Comparison of ENCODE assay signal across 8 mouse cellular contexts in genomic region chr3:87756488-87756887, GRCm38 (mm10). TPM values are rescaled to one million over a fixed set of nuclear protein-coding genes. Genes with fewer than 3 reads are reported as not detected.
DNase-seq lines count a peak whose midpoint lies in the region; ATAC-seq and TF ChIP-seq lines count a peak whose summit lies in the region.

No protein-coding gene starts in this region.

- no peaks in the 10 kb centered on the region for H3K9me3 ChIP-seq in lung, embryonic 14.5 days (ENCODE audit: low read depth, low read length)
- no peaks in the 10 kb centered on the region for H3K9me3 ChIP-seq in hindbrain, embryonic 13.5 days
- no peaks in the 10 kb centered on the region for H3K9me3 ChIP-seq in midbrain, embryonic 16.5 days (replicated peaks; ENCODE audit: control insufficient read depth, low read length, poor library complexity, severe bottlenecking)

- intact Hi-C loops in left cerebral cortex, postnatal 25 days (cut with DNase I) = loop anchor here (1.0 to 2.0 kb wide), 2 partner anchors 13 to 60 kb away; no protein-coding TSS in a partner anchor

- H3K4me2 ChIP-seq in lung, embryonic 14.5 days = peak overlapping the region; percentile 50
- peak overlapping the region; percentile 56 for H3K4me2 ChIP-seq in hindbrain, embryonic 13.5 days
- peak overlapping the region; percentile 64 for H3K4me2 ChIP-seq in midbrain, embryonic 16.5 days (ENCODE audit: low read length)

- H3K9ac ChIP-seq in lung, embryonic 14.5 days = no peak overlapping the region
- peak overlapping the region; percentile 60 for H3K9ac ChIP-seq in hindbrain, embryonic 13.5 days
- H3K9ac ChIP-seq in midbrain, embryonic 16.5 days (ENCODE audit: low read depth, low read length) = peak overlapping the region; percentile 45; the same call in 1 of the 2 replicates

- peaks cover under 1% of the 10 kb centered on the region; the same call in 1 of the 2 replicates for H3K4me1 ChIP-seq in lung, embryonic 14.5 days (ENCODE audit: insufficient read depth)
- peaks cover 10% of the 10 kb centered on the region for H3K4me1 ChIP-seq in hindbrain, embryonic 13.5 days (replicated peaks)
- no peaks in the 10 kb centered on the region for H3K4me1 ChIP-seq in midbrain, embryonic 16.5 days (ENCODE audit: control insufficient read depth, insufficient read depth, low read length)

- WGBS in lung, embryonic 14.5 days = 54% methylated on average over 20 of the region's 20 CpGs
- 48% methylated on average over 20 of the region's 20 CpGs for WGBS in hindbrain, embryonic 13.5 days
- WGBS in midbrain, embryonic 16.5 days = 47% methylated on average over 20 of the region's 20 CpGs

- H3K4me3 ChIP-seq in lung, embryonic 14.5 days (ENCODE audit: low read depth, low read length) = no peak overlapping the region
- peak overlapping the region; percentile 28; the same call in 1 of the 2 replicates for H3K4me3 ChIP-seq in hindbrain, embryonic 13.5 days
- H3K4me3 ChIP-seq in midbrain, embryonic 16.5 days (ENCODE audit: low read depth, low read length) = peak overlapping the region; percentile 35

- H3K36me3 ChIP-seq in lung, embryonic 14.5 days (ENCODE audit: insufficient read depth) = peaks cover 50% of the 10 kb centered on the region
- H3K36me3 ChIP-seq in hindbrain, embryonic 13.5 days = no peaks in the 10 kb centered on the region
- H3K36me3 ChIP-seq in midbrain, embryonic 16.5 days (ENCODE audit: control insufficient read depth, insufficient read depth, low read length) = no peaks in the 10 kb centered on the region

- 0 out of 2 replicates have a peak, but pooled peaks have one; percentile 15 for ATAC-seq in cerebellum, adult (ENCODE audit: insufficient number of reproducible peaks, low FRiP score, low TSS enrichment)
- no peak for ATAC-seq in lung, embryonic 14.5 days (ENCODE audit: insufficient read depth)
- peak; percentile 27; the same call in 1 of the 2 replicates for ATAC-seq in hindbrain, embryonic 13.5 days (ENCODE audit: low FRiP score)
- ATAC-seq in midbrain, embryonic 16.5 days = peak; percentile 12; the same call in 1 of the 2 replicates

- no peak for TF ChIP-seq CTCF in lung, embryonic 14.5 days (IDR thresholded peaks at IDR 0.05; ENCODE audit: low read depth)

- no peak overlapping the region for H3K27ac ChIP-seq in lung, embryonic 14.5 days (ENCODE audit: low read depth)
- H3K27ac ChIP-seq in hindbrain, embryonic 13.5 days = no peak overlapping the region
- no peak overlapping the region for H3K27ac ChIP-seq in midbrain, embryonic 16.5 days (ENCODE audit: low read length)

- no peak for DNase-seq in cerebellum, adult 11-12 months
- DNase-seq in lung, embryonic 14.5 days = no peak
- no peak for DNase-seq in lung, postnatal 25 days (ENCODE audit: low spot score)
- DNase-seq in retina, postnatal 1 day = no peak
- DNase-seq in left cerebral cortex, postnatal 25 days (ENCODE audit: low spot score in 2 of 2) = no peak

- H3K27me3 ChIP-seq in lung, embryonic 14.5 days (ENCODE audit: insufficient read depth, low read length) = no peaks in the 10 kb centered on the region
- H3K27me3 ChIP-seq in hindbrain, embryonic 13.5 days = peaks cover 50% of the 10 kb centered on the region
- peaks cover 4% of the 10 kb centered on the region for H3K27me3 ChIP-seq in midbrain, embryonic 16.5 days (ENCODE audit: control insufficient read depth, insufficient read depth, low read depth, low read length)

RNA-seq across cellular contexts. Expression of gene Lrrc71, which starts 8.1 kb away (rescaled TPM):
- polyA plus RNA-seq in lung, embryonic 14.5 days (2014; fragmentation: Nextera tagmentation; extraction: Ambion mirVana) = 0.63 and 0.77 TPM in 2 replicates
- polyA plus RNA-seq in hindbrain, embryonic 13.5 days (2015; fragmentation: Nextera tagmentation; extraction: Ambion mirVana) = 0.43 and 0.71 TPM in 2 replicates
- 1.3 TPM in 2 replicates for polyA plus RNA-seq in midbrain, embryonic 16.5 days (2015; fragmentation: Nextera tagmentation; extraction: Ambion mirVana)
- under 1 TPM; 0.23 to 0.69 TPM for total RNA-seq in left cerebral cortex, postnatal 25 days (2021)

RNA-seq across cellular contexts. Expression of gene Ntrk1, which starts 38.5 kb away (rescaled TPM):
- polyA plus RNA-seq in lung, embryonic 14.5 days (2014; fragmentation: Nextera tagmentation; extraction: Ambion mirVana) = 0.22 and 0.39 TPM in 2 replicates
- 29.2 and 40.2 TPM in 2 replicates for polyA plus RNA-seq in hindbrain, embryonic 13.5 days (2015; fragmentation: Nextera tagmentation; extraction: Ambion mirVana)
- 1.3 and 1.4 TPM in 2 replicates for polyA plus RNA-seq in midbrain, embryonic 16.5 days (2015; fragmentation: Nextera tagmentation; extraction: Ambion mirVana)
- 1 to 10 TPM in 1 of 2 experiments, under 1 TPM in 1; 0.21 to 1.7 TPM for total RNA-seq in left cerebral cortex, postnatal 25 days (2021)

RNA-seq across cellular contexts. Expression of gene Insrr, which starts 40.3 kb away (rescaled TPM):
- polyA plus RNA-seq in lung, embryonic 14.5 days (2014; fragmentation: Nextera tagmentation; extraction: Ambion mirVana) = 0.05 TPM in 1 of 2 replicates, not detected in the other
- 1.4 TPM in 2 replicates for polyA plus RNA-seq in hindbrain, embryonic 13.5 days (2015; fragmentation: Nextera tagmentation; extraction: Ambion mirVana)
- 0.43 and 0.86 TPM in 2 replicates for polyA plus RNA-seq in midbrain, embryonic 16.5 days (2015; fragmentation: Nextera tagmentation; extraction: Ambion mirVana)
- total RNA-seq in left cerebral cortex, postnatal 25 days (2021) = under 1 TPM; 0.60 to 0.73 TPM

Comparison
In these comparisons a context has a peak if more than half of its experiments do, and no peak if none do; other contexts are left out.
1. RNA of gene Ntrk1, which starts 38.5 kb away (polyA plus RNA-seq): 29.2 to 40.2 TPM in hindbrain, embryonic 13.5 days; 1.3 to 1.4 TPM in midbrain, embryonic 16.5 days and 0.22 to 0.39 TPM in lung, embryonic 14.5 days; every median in the first group is over 10 times any median in the second.
2. Peak in every context shown above with its lines, with median percentiles within 50 percentile points of each other: H3K4me2 ChIP-seq.